7 mouse cellular contexts compared by ENCODE assay signal in the genomic region with DNA sequence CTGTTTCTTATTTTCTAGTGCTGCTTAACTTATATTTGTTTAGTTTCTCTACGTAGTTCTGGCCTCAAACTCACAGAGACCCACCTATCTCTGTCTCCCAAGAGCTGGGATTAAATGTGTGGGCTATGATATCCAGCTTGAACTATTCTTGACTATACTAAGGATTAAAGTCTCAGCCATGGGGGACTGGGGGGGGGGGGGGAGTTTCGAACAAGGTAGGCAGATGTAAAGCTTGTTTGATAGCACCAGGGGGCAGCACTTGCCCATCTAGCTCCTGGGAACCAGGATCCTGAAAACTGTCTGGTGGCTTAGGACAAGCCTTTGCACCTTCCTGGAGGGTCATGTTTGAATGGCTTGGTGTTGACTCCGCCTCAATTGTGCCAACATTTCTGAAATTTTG. TPM values are rescaled to one million over a fixed set of nuclear protein-coding genes. Genes with fewer than 3 reads are reported as not detected.
A peak's percentile ranks its signal among the peaks of the same experiment; 100 is the strongest.
DNase-seq lines count a peak whose midpoint lies in the region; ATAC-seq and TF ChIP-seq lines count a peak whose summit lies in the region.

No protein-coding gene starts in this region.

- ATAC-seq in G1E (ENCODE audit: extremely low read depth, insufficient number of reproducible peaks, low FRiP score, poor library complexity, severe bottlenecking): no peak
- ATAC-seq in kidney, embryonic 15.5 days (replicated peaks; ENCODE audit: low FRiP score): no peak

- DNase-seq in CD4-positive, CD25-positive, alpha-beta regulatory T cell, adult 2 months (ENCODE audit: low read depth, low spot score): peak; percentile 88
- peak; percentile 75 for DNase-seq in G1E (ENCODE audit: low spot score)
- DNase-seq in cerebellum, postnatal 36 days: peak; percentile 76
- DNase-seq in heart, embryonic 10.5 days (ENCODE audit: low spot score): peak; percentile 91
- peak; percentile 76 for DNase-seq in lung, postnatal 36 days
- peak; percentile 56 for DNase-seq in spleen, adult 12 weeks (ENCODE audit: low spot score)

- peak overlapping the region; percentile 73 for H3K9ac ChIP-seq in kidney, embryonic 15.5 days

- H3K9me3 ChIP-seq in G1E (replicated peaks): no peaks in the 10 kb centered on the region
- H3K9me3 ChIP-seq in heart, embryonic 10.5 days: no peaks in the 10 kb centered on the region
- no peaks in the 10 kb centered on the region for H3K9me3 ChIP-seq in kidney, embryonic 15.5 days (replicated peaks)

- no peaks in the 10 kb centered on the region; the same call in 1 of the 2 replicates for H3K27me3 ChIP-seq in G1E (ENCODE audit: insufficient read depth, low read length)
- no peaks in the 10 kb centered on the region for H3K27me3 ChIP-seq in heart, embryonic 10.5 days (ENCODE audit: insufficient read depth, poor library complexity, severe bottlenecking)
- no peaks in the 10 kb centered on the region for H3K27me3 ChIP-seq in kidney, embryonic 15.5 days

- 16% methylated on average over 3 of the region's 3 CpGs for WGBS in heart, embryonic 10.5 days
- WGBS in kidney, embryonic 15.5 days: 6% methylated on average over 3 of the region's 3 CpGs

- H3K36me3 ChIP-seq in G1E (replicated peaks): peaks cover 69% of the 10 kb centered on the region
- H3K36me3 ChIP-seq in heart, embryonic 10.5 days: peaks cover 24% of the 10 kb centered on the region
- H3K36me3 ChIP-seq in kidney, embryonic 15.5 days: peaks cover 23% of the 10 kb centered on the region

- peaks cover 82% of the 10 kb centered on the region for H3K4me1 ChIP-seq in G1E (ENCODE audit: insufficient read depth, low read depth, low read length)
- H3K4me1 ChIP-seq in heart, embryonic 10.5 days: peaks cover 56% of the 10 kb centered on the region
- H3K4me1 ChIP-seq in kidney, embryonic 15.5 days: peaks cover 35% of the 10 kb centered on the region

- peak overlapping the region; percentile 92 for H3K27ac ChIP-seq in heart, embryonic 10.5 days
- peak overlapping the region; percentile 80 for H3K27ac ChIP-seq in kidney, embryonic 15.5 days

- peak overlapping the region; percentile 94; the same call in 1 of the 2 replicates for H3K4me3 ChIP-seq in G1E (ENCODE audit: low read depth, low read length)
- peak overlapping the region; percentile 77 for H3K4me3 ChIP-seq in heart, embryonic 10.5 days
- peak overlapping the region; percentile 62 for H3K4me3 ChIP-seq in kidney, embryonic 15.5 days (replicated peaks)

- TF ChIP-seq CTCF in G1E (IDR thresholded peaks at IDR 0.05; ENCODE audit: low read depth, low read length): 0 out of 2 replicates have a peak, but pooled peaks have one; percentile 5

- peak overlapping the region; percentile 96 for H3K4me2 ChIP-seq in kidney, embryonic 15.5 days

RNA-seq across cellular contexts. Expression of a gene that starts 1.1 kb away (rescaled TPM):
- 65.0 and 148 TPM in 2 replicates for total RNA-seq in G1E (2014; fragmentation: Nextera tagmentation)
- total RNA-seq in G1E (2017): 119 and 131 TPM in 2 replicates
- 48.8 and 67.5 TPM in 2 replicates for polyA plus RNA-seq in G1E (2012)
- 80.7 and 84.4 TPM in 2 replicates for polyA plus RNA-seq in heart, embryonic 10.5 days (2016; fragmentation: Nextera tagmentation; extraction: Ambion mirVana)
- 67.7 and 76.6 TPM in 2 replicates for polyA plus RNA-seq in kidney, embryonic 15.5 days (2015; fragmentation: Nextera tagmentation; extraction: Ambion mirVana)

RNA-seq across cellular contexts. Expression of a gene that starts 12.4 kb away (rescaled TPM):
- total RNA-seq in G1E (2014; fragmentation: Nextera tagmentation): 104 and 255 TPM in 2 replicates
- total RNA-seq in G1E (2017): 18.6 and 23.5 TPM in 2 replicates
- polyA plus RNA-seq in G1E (2012): 39.5 and 74.5 TPM in 2 replicates
- 31.8 and 33.1 TPM in 2 replicates for polyA plus RNA-seq in heart, embryonic 10.5 days (2016; fragmentation: Nextera tagmentation; extraction: Ambion mirVana)
- polyA plus RNA-seq in kidney, embryonic 15.5 days (2015; fragmentation: Nextera tagmentation; extraction: Ambion mirVana): 25.2 and 33.4 TPM in 2 replicates

RNA-seq across cellular contexts. Expression of a gene that starts 15.3 kb away (rescaled TPM):
- total RNA-seq in G1E (2014; fragmentation: Nextera tagmentation) (7.1 and 11.0 TPM in 2 replicates), G1E (2017) (16.6 and 17.9 TPM in 2 replicates)
- polyA plus RNA-seq in G1E (2012): 6.7 and 8.4 TPM in 2 replicates
- 1.6 TPM in 2 replicates for polyA plus RNA-seq in heart, embryonic 10.5 days (2016; fragmentation: Nextera tagmentation; extraction: Ambion mirVana)
- polyA plus RNA-seq in kidney, embryonic 15.5 days (2015; fragmentation: Nextera tagmentation; extraction: Ambion mirVana): 0.45 and 0.55 TPM in 2 replicates

RNA-seq across cellular contexts. Expression of a gene that starts 42.6 kb away (rescaled TPM):
- total RNA-seq in G1E (2014; fragmentation: Nextera tagmentation) (0.63 TPM in 1 of 2 replicates, not detected in the other), G1E (2017) (1.7 and 2.0 TPM in 2 replicates)
- 0.31 and 0.35 TPM in 2 replicates for polyA plus RNA-seq in G1E (2012)
- polyA plus RNA-seq in heart, embryonic 10.5 days (2016; fragmentation: Nextera tagmentation; extraction: Ambion mirVana): 2.5 and 3.2 TPM in 2 replicates
- polyA plus RNA-seq in kidney, embryonic 15.5 days (2015; fragmentation: Nextera tagmentation; extraction: Ambion mirVana): 2.2 and 2.7 TPM in 2 replicates

RNA-seq across cellular contexts. Expression of a gene that starts 46.5 kb away (rescaled TPM):
- 7.2 and 8.5 TPM in 2 replicates for total RNA-seq in G1E (2014; fragmentation: Nextera tagmentation)
- 19.4 and 22.0 TPM in 2 replicates for total RNA-seq in G1E (2017)
- polyA plus RNA-seq in G1E (2012): 5.1 and 6.6 TPM in 2 replicates
- polyA plus RNA-seq in heart, embryonic 10.5 days (2016; fragmentation: Nextera tagmentation; extraction: Ambion mirVana): 30.4 and 30.7 TPM in 2 replicates
- polyA plus RNA-seq in kidney, embryonic 15.5 days (2015; fragmentation: Nextera tagmentation; extraction: Ambion mirVana): 25.9 and 30.3 TPM in 2 replicates
